Mouse (Mus musculus) spleen, adult 2 months (tissue): ENCODE results near the gene Rnasek. TPM values are rescaled to one million over a fixed set of nuclear protein-coding genes. Genes with fewer than 3 reads are reported as not detected.

ENCODE experiments used
- DNase-seq, 2 experiments: peaks; one replicate each; pipeline versions ENCODE4 v3.0.0 to v3.0.0-alpha.2; 2012 to 2021; ENCODE audit warnings: low spot score in 2 of 2, low read depth in 1 of 2
- H3K27ac ChIP-seq: fragments of 200-500 bp; 2 replicates; pipeline ENCODE4 v1.5.1; 2012; ENCODE audit warnings: low read length, inconsistent platforms; ENCODE audit not compliant: insufficient read depth
- H3K27me3 ChIP-seq: fragments of 200-500 bp; 2 replicates; pipeline ENCODE4 v1.6.1; 2012; ENCODE audit warnings: mild to moderate bottlenecking, moderate library complexity, low read length, inconsistent platforms; ENCODE audit not compliant: control insufficient read depth, insufficient read depth
- H3K36me3 ChIP-seq: fragments of 200-500 bp; 2 replicates; pipeline ENCODE4 v1.6.1; 2012; ENCODE audit warnings: mild to moderate bottlenecking, low read length, inconsistent platforms; ENCODE audit not compliant: control insufficient read depth, insufficient read depth
- H3K4me1 ChIP-seq: fragments of 200-500 bp; 2 replicates; pipeline ENCODE4 v1.6.1; 2011; ENCODE audit warnings: inconsistent platforms; ENCODE audit not compliant: control insufficient read depth, insufficient read depth, insufficient read length
- H3K4me3 ChIP-seq: fragments of 200-500 bp; 2 replicates; pipeline ENCODE4 v1.5.1; 2011; ENCODE audit warnings: mild to moderate bottlenecking, inconsistent platforms; ENCODE audit not compliant: insufficient read depth, insufficient read length; ENCODE audit errors: extremely low read depth
- CTCF ChIP-seq: fragments of 200-500 bp; IDR thresholded peaks from 2 replicates; pipeline ENCODE4 v1.5.1; 2011; ENCODE audit warnings: mild to moderate bottlenecking, inconsistent platforms; ENCODE audit not compliant: insufficient read depth, insufficient read length, insufficient replicate concordance; ENCODE audit errors: extremely low read depth
- POLR2A ChIP-seq: fragments of 200-500 bp; IDR thresholded peaks from 2 replicates; pipeline ENCODE4 v1.6.1; 2011; ENCODE audit warnings: low read depth, low read length, inconsistent platforms
- WGBS: fragments of 180-500 bp; shearing (Covaris S2); methylation state at CpG from one replicate; pipeline ENCODE4 v1.1.7; 2018; 5-methylcytosine and 5-hydroxymethylcytosine counted together
- polyA plus RNA-seq: library from polyadenylated mRNA; depleted of rRNA; stranded (reverse); fragments of >200 nt; gene quantifications from 2 replicates; pipeline ENCODE4 v1.2.3, GENCODE M21; 2012

The Rnasek gene
- polyA plus RNA-seq, 1 experiment: 83.7 TPM

DNA sequence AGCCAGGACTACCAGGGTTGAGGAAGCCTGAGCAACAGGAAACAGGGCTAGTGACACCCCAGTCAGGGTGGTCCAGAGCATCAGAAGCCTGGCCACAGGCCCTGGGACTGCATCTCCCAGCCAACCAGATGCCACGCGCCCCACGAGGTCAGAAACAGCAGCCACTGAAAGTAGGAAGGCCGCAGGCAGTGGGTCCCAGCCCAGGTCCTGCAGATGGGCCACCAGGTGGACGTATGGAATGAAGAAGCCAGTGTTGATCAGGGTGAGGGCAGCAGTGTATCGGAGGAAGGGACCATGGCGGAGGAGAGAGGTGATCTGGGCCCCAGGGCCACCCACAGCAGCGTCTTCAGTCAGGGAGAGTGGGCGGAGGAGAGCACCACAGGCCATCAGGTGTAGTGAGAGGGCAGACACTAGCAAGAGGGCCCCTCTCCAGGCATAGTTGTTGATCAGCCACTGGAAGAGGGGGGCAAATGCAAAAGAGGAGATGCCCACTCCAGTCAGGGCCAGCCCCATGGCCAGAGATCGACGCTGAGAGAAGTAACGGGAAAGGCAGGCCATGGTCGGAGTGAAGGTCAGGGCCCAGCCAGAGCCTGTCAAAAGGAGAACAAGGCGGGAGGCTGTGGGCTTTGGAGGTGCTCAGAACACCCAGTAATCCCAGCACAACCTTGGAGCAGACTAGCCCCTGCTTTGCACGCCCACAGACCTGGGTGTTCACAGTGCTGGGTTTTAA is 20.7 kb downstream of the Rnasek start:
- no peaks in the 10 kb centered on the region for H3K36me3 ChIP-seq
- 90% methylated on average over 15 of the region's 15 CpGs for WGBS
- no peak for TF ChIP-seq POLR2A
- no peak for TF ChIP-seq CTCF
- no peak overlapping the region for H3K27ac ChIP-seq
- DNase-seq: no peak
- peaks cover 13% of the 10 kb centered on the region for H3K27me3 ChIP-seq
- H3K4me1 ChIP-seq: peaks cover 14% of the 10 kb centered on the region
- no peak overlapping the region for H3K4me3 ChIP-seq

- H3K27ac ChIP-seq: no peak overlapping the region
- DNase-seq: no peak
- peaks cover 18% of the 10 kb centered on the region for H3K27me3 ChIP-seq
- TF ChIP-seq POLR2A (no peak), CTCF (no peak)
- H3K4me3 ChIP-seq: no peak overlapping the region
- no peaks in the 10 kb centered on the region for H3K36me3 ChIP-seq
- H3K4me1 ChIP-seq: peaks cover 15% of the 10 kb centered on the region
- WGBS: 86% methylated on average over 4 of the region's 4 CpGs
Observed at GRCm38 (mm10) chr11:70218039-70218438, 21.6 kb downstream of the Rnasek start.

- peaks cover 18% of the 10 kb centered on the region for H3K27me3 ChIP-seq
- no peak for DNase-seq
- H3K27ac ChIP-seq: no peak overlapping the region
- peaks cover 15% of the 10 kb centered on the region for H3K4me1 ChIP-seq
- no peaks in the 10 kb centered on the region for H3K36me3 ChIP-seq
- no peak overlapping the region for H3K4me3 ChIP-seq
- TF ChIP-seq POLR2A (no peak), CTCF (no peak)
- WGBS: 90% methylated on average over 3 of the region's 3 CpGs
Observed at GRCm38 (mm10) chr11:70216103-70216502, 23.5 kb downstream of the Rnasek start.

DNA sequence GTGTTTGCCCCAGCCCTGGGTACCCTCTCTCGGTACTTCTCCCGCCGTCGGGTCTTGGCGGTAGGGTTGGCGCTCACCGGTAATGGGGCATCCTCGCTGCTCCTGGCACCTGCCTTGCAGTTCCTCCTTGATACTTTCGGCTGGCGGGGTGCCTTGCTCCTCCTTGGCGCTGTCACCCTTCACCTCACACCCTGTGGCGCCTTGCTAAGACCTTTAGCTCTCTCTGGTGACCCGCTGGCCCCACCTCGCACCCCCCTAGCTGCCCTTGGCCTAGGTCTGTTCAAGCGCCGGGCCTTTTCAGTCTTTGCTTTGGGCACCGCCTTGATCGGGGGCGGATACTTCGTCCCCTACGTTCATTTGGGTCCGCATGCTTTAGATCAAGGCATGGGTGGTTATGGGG is 24.3 kb downstream of the Rnasek start:
- H3K27me3 ChIP-seq: peaks cover 18% of the 10 kb centered on the region
- no peaks in the 10 kb centered on the region for H3K36me3 ChIP-seq
- no peak for TF ChIP-seq CTCF
- no peak for TF ChIP-seq POLR2A
- 39% methylated on average over 22 of the region's 22 CpGs for WGBS
- no peak overlapping the region for H3K27ac ChIP-seq
- H3K4me3 ChIP-seq: no peak overlapping the region
- peaks cover 15% of the 10 kb centered on the region for H3K4me1 ChIP-seq
- DNase-seq: no peak

GRCm38 (mm10) chr11:70214856-70215209 is 24.8 kb downstream of the Rnasek start:
- no peak overlapping the region for H3K27ac ChIP-seq
- no peak for DNase-seq
- no peak for TF ChIP-seq POLR2A
- no peak for TF ChIP-seq CTCF
- no peaks in the 10 kb centered on the region for H3K36me3 ChIP-seq
- H3K27me3 ChIP-seq: peaks cover 18% of the 10 kb centered on the region
- H3K4me3 ChIP-seq: no peak overlapping the region
- WGBS: 18% methylated on average over 18 of the region's 18 CpGs
- peaks cover 11% of the 10 kb centered on the region; the same call in 1 of the 2 replicates for H3K4me1 ChIP-seq

DNA sequence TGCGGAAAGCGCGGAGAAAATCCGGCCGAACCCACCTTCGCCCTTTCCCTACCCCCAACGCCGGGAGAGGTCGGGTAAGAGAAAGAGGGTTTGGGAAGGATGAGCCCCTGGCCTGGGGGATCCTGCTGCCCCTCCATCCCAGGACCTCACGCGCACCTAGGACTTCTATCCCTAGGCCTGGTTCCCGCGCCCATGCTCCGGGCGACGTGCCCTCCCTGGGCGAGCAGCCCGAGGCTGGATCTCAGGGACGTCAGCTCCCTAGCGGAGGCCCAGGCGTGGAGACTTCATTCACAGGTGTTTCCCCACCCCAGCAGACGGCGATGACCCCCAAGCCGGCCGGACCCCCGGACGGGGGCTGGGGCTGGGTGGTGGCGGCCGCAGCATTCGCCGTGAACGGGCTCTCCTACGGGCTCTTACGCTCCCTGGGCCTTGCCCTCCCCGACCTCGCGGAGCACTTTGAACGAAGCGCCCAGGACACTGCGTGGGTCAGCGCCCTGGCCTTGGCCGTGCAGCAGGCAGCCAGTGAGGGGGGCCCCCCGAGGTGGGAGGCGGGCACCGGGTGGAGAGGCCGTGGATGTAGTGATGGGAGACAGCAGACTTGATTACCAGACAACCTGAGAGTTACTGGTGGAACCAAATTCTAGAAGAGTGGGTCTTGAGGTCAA is 25.3 kb downstream of the Rnasek start:
- WGBS: 3% methylated on average over 46 of the region's 46 CpGs
- Histone ChIP-seq H3K36me3 (no peaks in the 10 kb centered on the region), H3K27me3 (peaks cover 18% of the 10 kb centered on the region), H3K27ac (no peak overlapping the region), H3K4me1 (peaks cover 11% of the 10 kb centered on the region; the same call in 1 of the 2 replicates), H3K4me3 (peak overlapping the region; percentile 28; the same call in 1 of the 2 replicates)
- no peak for TF ChIP-seq CTCF
- no peak for TF ChIP-seq POLR2A
- no peak for DNase-seq

DNA sequence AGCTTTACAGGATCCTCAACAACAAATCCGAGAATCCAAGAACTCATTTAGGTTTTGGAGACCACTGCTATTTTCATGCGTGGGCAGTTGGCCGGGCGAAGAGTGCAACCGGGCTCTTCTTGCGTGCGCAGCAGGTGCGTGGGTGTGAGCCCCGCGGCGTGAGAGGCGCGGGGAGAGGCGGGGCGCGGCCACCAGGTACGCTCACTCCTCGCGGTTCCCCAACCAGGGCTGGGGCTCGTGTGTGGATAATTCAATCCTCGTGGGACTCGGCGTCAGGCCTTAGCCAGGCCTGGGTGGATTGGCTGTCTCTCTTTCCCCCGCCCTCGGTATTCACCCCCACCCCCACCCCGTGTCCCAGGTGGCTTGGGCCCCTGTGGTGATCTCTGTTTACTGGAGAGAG is 25.9 kb downstream of the Rnasek start:
- Histone ChIP-seq H3K27ac (no peak overlapping the region), H3K4me3 (no peak overlapping the region), H3K36me3 (no peaks in the 10 kb centered on the region), H3K4me1 (peaks cover 11% of the 10 kb centered on the region; the same call in 1 of the 2 replicates), H3K27me3 (peaks cover 18% of the 10 kb centered on the region)
- TF ChIP-seq POLR2A: no peak
- TF ChIP-seq CTCF: no peak
- 9% methylated on average over 26 of the region's 26 CpGs for WGBS
- DNase-seq: no peak
